Mouse (Mus musculus): ENCODE data around the gene Prmt2. TPM values are rescaled to one million over a fixed set of nuclear protein-coding genes. Genes with fewer than 3 reads are reported as not detected.
A peak's percentile ranks its signal among the peaks of the same experiment; 100 is the strongest.

Gene Prmt2
- total and polyA plus RNA-seq, 2 experiments, result 1.1 to 1.4 TPM

DNA sequence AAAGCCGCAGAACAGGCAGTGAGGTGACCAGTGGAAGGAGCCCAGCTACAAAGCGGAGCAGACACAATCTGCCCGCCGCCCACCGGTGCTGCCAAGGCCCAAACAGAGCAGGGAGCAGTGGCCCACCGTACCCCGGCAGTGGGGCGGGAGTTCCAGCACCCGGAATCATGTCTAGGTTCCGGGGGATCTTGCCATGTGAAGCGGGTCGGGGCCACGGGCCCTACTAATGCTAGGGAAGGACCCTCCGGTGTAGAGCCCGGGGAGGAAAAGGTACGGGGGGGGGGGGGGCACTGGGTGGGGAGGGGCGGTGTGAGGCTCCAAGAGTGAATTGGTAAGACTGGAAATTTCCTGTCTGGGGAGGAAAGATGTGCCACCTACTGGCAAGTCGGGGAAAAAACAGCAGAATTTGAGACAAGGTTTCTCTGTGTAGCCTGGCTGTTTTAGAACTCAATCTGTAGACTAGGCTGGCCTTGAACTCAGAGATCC lies 33.8 kb downstream of the Prmt2 start:
- peak; percentile 4 for DNase-seq (ENCODE audit: extremely low read depth, low read depth, low spot score)
- 30% methylated on average over 18 of the region's 18 CpGs for WGBS
- Histone ChIP-seq H3K4me1 (ENCODE audit: control insufficient read depth, insufficient read depth, low read length) (no peaks in the 10 kb centered on the region), H3K9ac (ENCODE audit: low read depth, low read length) (no peak overlapping the region), H3K27ac (replicated peaks; ENCODE audit: insufficient read depth, low read depth, low read length) (no peak overlapping the region), H3K79me2 (ENCODE audit: control insufficient read depth, insufficient read depth, low read length) (no peaks in the 10 kb centered on the region), H3K4me3 (ENCODE audit: insufficient read depth, low read depth, low read length) (no peak overlapping the region; the same call in 1 of the 2 replicates), H3K27me3 (ENCODE audit: control insufficient read depth, insufficient read depth, low read length) (no peaks in the 10 kb centered on the region), H3K36me3 (ENCODE audit: control insufficient read depth, insufficient read depth, low read length) (no peaks in the 10 kb centered on the region)
- TF ChIP-seq CTCF (IDR thresholded peaks at IDR 0.05; ENCODE audit: low read depth, low read length) (no peak), POLR2A (IDR thresholded peaks at IDR 0.05; ENCODE audit: extremely low read depth, insufficient read depth, low read length) (no peak)

GRCm38 (mm10) chr10:76201978-76202377 lies 35.7 kb downstream of the Prmt2 start:
- DNase-seq (ENCODE audit: extremely low read depth, low read depth, low spot score), result peak; percentile 35
- H3K36me3 ChIP-seq (ENCODE audit: control insufficient read depth, insufficient read depth, low read length), result no peaks in the 10 kb centered on the region
- peak; percentile 50 for TF ChIP-seq CTCF (IDR thresholded peaks at IDR 0.05; ENCODE audit: low read depth, low read length)
- TF ChIP-seq POLR2A (IDR thresholded peaks at IDR 0.05; ENCODE audit: extremely low read depth, insufficient read depth, low read length), result no peak
- no peak overlapping the region for H3K4me3 ChIP-seq (ENCODE audit: insufficient read depth, low read depth, low read length)
- WGBS, result 20% methylated on average over 7 of the region's 7 CpGs
- H3K79me2 ChIP-seq (ENCODE audit: control insufficient read depth, insufficient read depth, low read length), result no peaks in the 10 kb centered on the region
- H3K27me3 ChIP-seq (ENCODE audit: control insufficient read depth, insufficient read depth, low read length), result no peaks in the 10 kb centered on the region
- no peaks in the 10 kb centered on the region for H3K4me1 ChIP-seq (ENCODE audit: control insufficient read depth, insufficient read depth, low read length)
- H3K27ac ChIP-seq (replicated peaks; ENCODE audit: insufficient read depth, low read depth, low read length), result no peak overlapping the region
- H3K9ac ChIP-seq (ENCODE audit: low read depth, low read length), result no peak overlapping the region

- no peak for DNase-seq (ENCODE audit: extremely low read depth, low read depth, low spot score)
- Histone ChIP-seq H3K79me2 (ENCODE audit: control insufficient read depth, insufficient read depth, low read length) (no peaks in the 10 kb centered on the region), H3K4me1 (ENCODE audit: control insufficient read depth, insufficient read depth, low read length) (no peaks in the 10 kb centered on the region), H3K9ac (ENCODE audit: low read depth, low read length) (no peak overlapping the region), H3K4me3 (ENCODE audit: insufficient read depth, low read depth, low read length) (no peak overlapping the region), H3K36me3 (ENCODE audit: control insufficient read depth, insufficient read depth, low read length) (no peaks in the 10 kb centered on the region), H3K27ac (replicated peaks; ENCODE audit: insufficient read depth, low read depth, low read length) (no peak overlapping the region), H3K27me3 (ENCODE audit: control insufficient read depth, insufficient read depth, low read length) (no peaks in the 10 kb centered on the region)
- TF ChIP-seq CTCF (IDR thresholded peaks at IDR 0.05; ENCODE audit: low read depth, low read length) (no peak), POLR2A (IDR thresholded peaks at IDR 0.05; ENCODE audit: extremely low read depth, insufficient read depth, low read length) (no peak)
- whole genome bisulfite sequencing, result 55% methylated on average over 3 of the region's 3 CpGs
Observed at GRCm38 (mm10) chr10:76201416-76201815, 36.2 kb downstream of the Prmt2 start.

GRCm38 (mm10) chr10:76188010-76188409 lies 49.7 kb downstream of the Prmt2 start:
- H3K36me3 ChIP-seq (ENCODE audit: control insufficient read depth, insufficient read depth, low read length), result no peaks in the 10 kb centered on the region
- H3K27ac ChIP-seq (replicated peaks; ENCODE audit: insufficient read depth, low read depth, low read length), result no peak overlapping the region
- TF ChIP-seq CTCF (IDR thresholded peaks at IDR 0.05; ENCODE audit: low read depth, low read length) (no peak), POLR2A (IDR thresholded peaks at IDR 0.05; ENCODE audit: extremely low read depth, insufficient read depth, low read length) (no peak)
- H3K79me2 ChIP-seq (ENCODE audit: control insufficient read depth, insufficient read depth, low read length), result no peaks in the 10 kb centered on the region
- no peaks in the 10 kb centered on the region for H3K4me1 ChIP-seq (ENCODE audit: control insufficient read depth, insufficient read depth, low read length)
- WGBS, result 98% methylated on average over 1 of the region's 1 CpGs
- DNase-seq (ENCODE audit: extremely low read depth, low read depth, low spot score), result no peak
- H3K4me3 ChIP-seq (ENCODE audit: insufficient read depth, low read depth, low read length), result no peak overlapping the region
- no peak overlapping the region for H3K9ac ChIP-seq (ENCODE audit: low read depth, low read length)
- H3K27me3 ChIP-seq (ENCODE audit: control insufficient read depth, insufficient read depth, low read length), result no peaks in the 10 kb centered on the region

- H3K4me1 ChIP-seq (ENCODE audit: control insufficient read depth, insufficient read depth, low read length), result no peaks in the 10 kb centered on the region
- H3K79me2 ChIP-seq (ENCODE audit: control insufficient read depth, insufficient read depth, low read length), result no peaks in the 10 kb centered on the region
- DNase-seq (ENCODE audit: extremely low read depth, low read depth, low spot score), result no peak
- no peak for TF ChIP-seq POLR2A (IDR thresholded peaks at IDR 0.05; ENCODE audit: extremely low read depth, insufficient read depth, low read length)
- TF ChIP-seq CTCF (IDR thresholded peaks at IDR 0.05; ENCODE audit: low read depth, low read length), result no peak
- WGBS, result 76% methylated on average over 4 of the region's 4 CpGs
- no peak overlapping the region for H3K4me3 ChIP-seq (ENCODE audit: insufficient read depth, low read depth, low read length)
- no peaks in the 10 kb centered on the region for H3K36me3 ChIP-seq (ENCODE audit: control insufficient read depth, insufficient read depth, low read length)
- no peaks in the 10 kb centered on the region for H3K27me3 ChIP-seq (ENCODE audit: control insufficient read depth, insufficient read depth, low read length)
- no peak overlapping the region for H3K9ac ChIP-seq (ENCODE audit: low read depth, low read length)
- no peak overlapping the region for H3K27ac ChIP-seq (replicated peaks; ENCODE audit: insufficient read depth, low read depth, low read length)
Observed at GRCm38 (mm10) chr10:76185216-76185615, 52.4 kb downstream of the Prmt2 start.

DNA sequence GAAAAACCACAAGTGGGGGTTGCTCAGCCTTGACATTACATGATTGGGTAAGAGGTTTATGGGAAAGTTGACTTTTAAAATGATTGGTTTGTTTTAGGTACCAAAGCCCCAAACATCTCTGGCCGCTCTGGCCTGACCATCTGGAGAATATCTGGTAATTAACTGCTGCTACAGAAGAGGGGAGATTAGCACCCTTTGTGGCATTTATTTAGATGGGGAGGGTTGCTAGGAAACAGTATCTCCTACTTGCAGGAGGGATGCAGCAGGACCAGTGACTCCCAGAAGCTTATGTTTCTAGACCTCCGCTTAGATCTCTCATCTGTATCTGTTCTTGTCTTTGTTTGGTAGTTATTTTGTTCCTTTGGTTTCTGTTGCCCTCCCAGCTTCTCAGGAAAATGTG lies 62.8 kb downstream of the Prmt2 start:
- Histone ChIP-seq H3K27ac (replicated peaks; ENCODE audit: insufficient read depth, low read depth, low read length) (no peak overlapping the region), H3K79me2 (ENCODE audit: control insufficient read depth, insufficient read depth, low read length) (no peaks in the 10 kb centered on the region), H3K36me3 (ENCODE audit: control insufficient read depth, insufficient read depth, low read length) (no peaks in the 10 kb centered on the region), H3K27me3 (ENCODE audit: control insufficient read depth, insufficient read depth, low read length) (no peaks in the 10 kb centered on the region; the same call in 1 of the 2 replicates), H3K9ac (ENCODE audit: low read depth, low read length) (no peak overlapping the region), H3K4me3 (ENCODE audit: insufficient read depth, low read depth, low read length) (no peak overlapping the region), H3K4me1 (ENCODE audit: control insufficient read depth, insufficient read depth, low read length) (no peaks in the 10 kb centered on the region)
- TF ChIP-seq CTCF (IDR thresholded peaks at IDR 0.05; ENCODE audit: low read depth, low read length), result no peak
- no peak for TF ChIP-seq POLR2A (IDR thresholded peaks at IDR 0.05; ENCODE audit: extremely low read depth, insufficient read depth, low read length)
- DNase-seq (ENCODE audit: extremely low read depth, low read depth, low spot score), result no peak
- 64% methylated on average over 2 of the region's 2 CpGs for WGBS
